Mouse (Mus musculus) forebrain, embryonic 12.5 days (tissue): ENCODE results near the gene Rps6kl1. TPM values are rescaled to one million over a fixed set of nuclear protein-coding genes. Genes with fewer than 3 reads are reported as not detected.

Experiments
- ATAC-seq: fragments of 200-750 bp; cut with Nextera tagmentation; 2 replicates; pipeline ENCODE4 v1.8.0; 2017; ENCODE audit warnings: moderate TSS enrichment; ENCODE audit not compliant: low FRiP score
- H3K27ac ChIP-seq: fragments of 300-500 bp; sonication (generic); 2 replicates; pipeline ENCODE4 v1.5.1; 2016; ENCODE audit warnings: mild to moderate bottlenecking
- H3K27me3 ChIP-seq: fragments of 300-500 bp; sonication (generic); 2 replicates; pipeline ENCODE4 v1.6.1; 2016; ENCODE audit warnings: mild to moderate bottlenecking
- H3K36me3 ChIP-seq: fragments of 300-500 bp; sonication (generic); replicated peaks from 2 replicates; pipeline ENCODE4 v1.6.1; 2016; ENCODE audit warnings: mild to moderate bottlenecking
- H3K4me1 ChIP-seq: fragments of 300-500 bp; sonication (generic); 2 replicates; pipeline ENCODE4 v1.6.1; 2016
- H3K4me2 ChIP-seq: fragments of 300-500 bp; sonication (generic); 2 replicates; pipeline ENCODE4 v1.6.1; 2016; ENCODE audit warnings: mild to moderate bottlenecking, moderate library complexity
- H3K4me3 ChIP-seq: fragments of 300-500 bp; sonication (generic); replicated peaks from 2 replicates; pipeline ENCODE4 v1.5.1; 2016; ENCODE audit warnings: mild to moderate bottlenecking
- H3K9ac ChIP-seq: fragments of 300-500 bp; sonication (generic); 2 replicates; pipeline ENCODE4 v1.6.1; 2016; ENCODE audit warnings: mild to moderate bottlenecking
- H3K9me3 ChIP-seq: fragments of 300-500 bp; sonication (generic); 2 replicates; pipeline ENCODE4 v1.6.1; 2016
- WGBS: fragments of 180-500 bp; shearing (Covaris S2); methylation state at CpG from one replicate; pipeline ENCODE4 v1.1.7; 2016; 5-methylcytosine and 5-hydroxymethylcytosine counted together
- polyA plus RNA-seq: library from polyadenylated mRNA; unstranded; fragments of >200 nt; fragmentation: Nextera tagmentation; extraction: Ambion mirVana; gene quantifications from 2 replicates; pipeline ENCODE4 v1.2.1, GENCODE M21; 2016

Gene Rps6kl1
- polyA plus RNA-seq, 1 experiment from 2014 or later = 6.1 TPM

DNA sequence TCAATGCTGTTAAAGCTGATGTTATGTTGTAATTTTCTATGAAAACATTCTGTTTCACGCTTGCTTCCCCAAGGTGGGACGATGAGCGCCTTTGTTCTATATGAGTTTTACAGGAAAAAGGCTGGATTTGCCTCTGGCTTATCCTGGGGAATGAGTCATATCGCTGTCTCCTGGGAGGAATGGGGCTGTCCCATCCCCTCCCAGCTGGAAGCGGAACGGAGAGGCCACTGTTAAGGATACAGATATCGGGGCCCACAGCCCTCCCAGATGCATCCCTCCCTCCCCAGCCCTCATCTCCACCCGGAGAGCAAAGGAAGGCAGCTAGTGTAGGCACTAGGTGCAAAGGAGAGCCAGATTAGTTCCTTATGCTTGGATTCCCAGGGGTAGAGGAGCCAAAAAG is 34.7 kb upstream of the Rps6kl1 start:
- 73% methylated on average over 8 of the region's 8 CpGs for WGBS
- no peak overlapping the region for H3K4me2 ChIP-seq
- no peak for ATAC-seq
- H3K4me3 ChIP-seq = no peak overlapping the region
- no peak overlapping the region for H3K27ac ChIP-seq
- peaks cover 14% of the 10 kb centered on the region for H3K4me1 ChIP-seq
- no peaks in the 10 kb centered on the region for H3K36me3 ChIP-seq
- H3K9ac ChIP-seq = no peak overlapping the region
- peaks cover 23% of the 10 kb centered on the region for H3K27me3 ChIP-seq
- no peaks in the 10 kb centered on the region for H3K9me3 ChIP-seq

DNA sequence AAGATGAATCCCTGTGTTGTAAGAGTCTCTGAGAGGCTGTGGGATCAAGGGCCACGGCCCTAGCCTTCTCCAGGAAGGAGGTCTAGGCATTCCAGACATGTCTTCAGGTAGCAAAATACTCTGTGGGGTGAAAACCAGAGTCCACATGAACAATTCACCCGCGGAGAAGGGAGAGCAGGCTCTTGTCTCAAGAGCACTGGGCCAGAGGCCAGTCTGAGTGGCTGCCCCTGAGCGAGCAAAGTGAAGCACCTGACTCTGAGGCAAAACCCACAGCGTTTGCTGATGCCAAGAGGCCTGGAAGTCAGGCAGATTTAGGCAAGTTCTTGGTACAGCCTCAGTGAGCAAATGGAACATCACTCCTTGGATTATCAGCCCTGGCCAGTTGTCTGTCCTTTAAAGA is 33.1 kb upstream of the Rps6kl1 start:
- H3K4me3 ChIP-seq = no peak overlapping the region
- H3K36me3 ChIP-seq = no peaks in the 10 kb centered on the region
- ATAC-seq = no peak
- peaks cover 14% of the 10 kb centered on the region for H3K4me1 ChIP-seq
- H3K27ac ChIP-seq = no peak overlapping the region
- no peak overlapping the region for H3K4me2 ChIP-seq
- no peaks in the 10 kb centered on the region for H3K9me3 ChIP-seq
- H3K27me3 ChIP-seq = peaks cover 25% of the 10 kb centered on the region
- 73% methylated on average over 5 of the region's 5 CpGs for WGBS
- H3K9ac ChIP-seq = no peak overlapping the region

DNA sequence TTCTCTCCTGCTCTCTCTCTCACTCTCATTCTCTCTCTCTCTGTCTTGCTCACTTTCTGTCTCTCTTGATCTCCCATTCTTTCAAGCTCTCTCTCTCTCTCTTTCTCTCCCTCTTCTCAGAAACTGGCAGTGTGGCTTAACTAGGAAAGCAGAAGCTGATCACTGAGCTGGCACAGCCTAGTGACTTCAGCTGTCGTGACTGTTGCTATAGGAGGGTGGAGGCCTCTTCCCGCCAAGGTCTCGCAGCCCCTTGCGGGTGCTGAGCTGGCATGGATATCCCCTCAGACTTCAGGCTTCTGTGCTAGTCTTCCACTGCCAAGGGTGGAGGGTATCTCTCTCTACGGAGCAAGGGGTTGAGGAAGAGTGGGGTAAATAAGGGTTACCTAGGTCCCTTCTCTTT is 31.8 kb upstream of the Rps6kl1 start:
- Histone ChIP-seq H3K9me3 (no peaks in the 10 kb centered on the region), H3K4me1 (peaks cover 14% of the 10 kb centered on the region), H3K9ac (no peak overlapping the region), H3K27ac (no peak overlapping the region), H3K36me3 (no peaks in the 10 kb centered on the region), H3K27me3 (peaks cover 36% of the 10 kb centered on the region), H3K4me2 (no peak overlapping the region), H3K4me3 (no peak overlapping the region)
- no peak for ATAC-seq
- WGBS = 61% methylated on average over 5 of the region's 5 CpGs

DNA sequence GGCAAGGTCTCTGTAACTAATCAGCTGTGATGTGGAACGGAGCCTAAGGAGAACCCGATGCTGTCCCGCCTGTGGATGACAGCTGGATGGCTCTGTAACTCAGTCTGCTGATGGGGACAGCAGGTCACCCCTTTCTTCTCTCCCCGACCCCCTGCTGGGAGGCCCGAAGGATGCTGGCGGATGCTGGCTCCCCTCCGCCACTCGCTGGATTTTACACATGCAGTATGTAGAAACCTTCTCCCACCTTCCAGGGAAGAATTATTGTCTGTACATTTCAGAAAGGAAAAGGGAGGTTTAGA is 31.2 kb upstream of the Rps6kl1 start:
- H3K4me3 ChIP-seq = no peak overlapping the region
- ATAC-seq = no peak

DNA sequence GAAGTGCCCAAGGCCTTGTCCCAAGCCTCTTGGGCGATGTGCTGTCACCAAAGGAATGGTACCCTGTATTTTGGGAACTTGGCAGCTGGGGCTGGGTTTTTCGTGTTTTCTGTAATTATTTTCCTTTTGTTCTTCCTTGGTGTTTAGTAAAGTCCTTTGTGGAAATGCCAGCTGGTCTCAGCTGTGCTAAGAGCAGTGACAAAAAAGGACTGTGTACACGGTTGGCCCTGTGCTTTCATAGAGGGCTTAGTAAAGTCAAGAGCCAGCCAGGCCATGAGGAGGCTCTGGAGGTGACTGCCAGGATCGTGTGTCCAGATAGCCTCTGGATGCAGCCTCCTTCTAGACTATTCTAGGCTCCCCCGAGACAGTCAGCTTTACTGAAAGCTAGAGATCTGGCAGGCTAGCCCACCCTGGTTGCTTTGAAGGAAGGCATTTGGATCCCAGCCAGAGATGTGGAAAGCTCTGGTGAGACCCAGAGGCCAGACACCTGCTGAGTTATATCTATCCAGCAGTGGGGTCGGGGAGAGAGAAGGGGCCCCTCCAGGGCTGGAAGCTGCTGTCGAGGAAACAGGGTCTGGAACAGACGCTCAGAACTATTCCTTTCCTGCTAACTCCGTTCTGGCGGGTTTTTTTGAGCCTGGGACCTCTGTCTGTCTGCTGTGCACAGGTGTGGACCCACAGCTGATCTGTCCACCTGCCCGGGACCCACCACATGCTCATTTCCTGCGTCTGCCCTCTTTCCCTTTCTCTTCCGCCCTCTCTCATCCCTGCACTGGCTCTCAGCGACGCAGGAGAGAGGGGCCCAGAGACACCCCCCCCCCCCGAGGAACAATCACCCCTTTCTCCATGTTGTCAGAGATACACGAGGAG is 30.6 kb upstream of the Rps6kl1 start:
- Histone ChIP-seq H3K36me3 (no peaks in the 10 kb centered on the region), H3K9me3 (no peaks in the 10 kb centered on the region), H3K4me3 (no peak overlapping the region), H3K27ac (no peak overlapping the region), H3K27me3 (peaks cover 47% of the 10 kb centered on the region), H3K4me2 (peak overlapping the region; percentile 10), H3K9ac (no peak overlapping the region), H3K4me1 (peaks cover 23% of the 10 kb centered on the region)
- WGBS = 31% methylated on average over 15 of the region's 17 CpGs
- ATAC-seq = no peak

More for the DNA sequence above, 31.2 kb upstream of the Rps6kl1 start:
- Histone ChIP-seq H3K27me3 (peaks cover 42% of the 10 kb centered on the region), H3K9ac (no peak overlapping the region), H3K9me3 (no peaks in the 10 kb centered on the region), H3K36me3 (no peaks in the 10 kb centered on the region), H3K4me2 (peak overlapping the region; percentile 10), H3K4me1 (peaks cover 17% of the 10 kb centered on the region), H3K27ac (no peak overlapping the region)
- WGBS = 9% methylated on average over 8 of the region's 8 CpGs

DNA sequence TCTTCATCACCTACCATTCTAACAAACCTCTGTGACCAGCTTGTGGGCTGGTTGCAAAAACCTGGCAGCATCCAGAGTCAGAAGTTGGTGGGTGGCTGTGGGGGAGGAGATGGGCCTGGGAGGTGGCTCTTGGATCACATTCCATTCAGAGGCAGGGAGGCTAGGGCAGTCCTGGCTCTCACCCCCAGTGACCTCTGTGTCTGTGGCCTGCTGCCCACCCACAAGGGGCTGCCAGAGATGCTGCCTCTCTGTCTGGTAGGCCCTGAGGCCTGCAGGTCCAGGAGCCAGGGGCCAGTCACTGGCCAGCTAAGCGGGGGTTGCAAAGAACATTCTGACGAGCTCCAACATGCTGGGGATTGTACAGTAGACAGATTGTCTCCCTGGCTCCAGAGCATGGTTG is 27.2 kb upstream of the Rps6kl1 start:
- H3K9me3 ChIP-seq = no peaks in the 10 kb centered on the region
- peaks cover 46% of the 10 kb centered on the region for H3K27me3 ChIP-seq
- peaks cover 41% of the 10 kb centered on the region for H3K4me1 ChIP-seq
- WGBS = 84% methylated on average over 2 of the region's 2 CpGs
- H3K4me3 ChIP-seq = no peak overlapping the region
- no peak for ATAC-seq
- no peaks in the 10 kb centered on the region for H3K36me3 ChIP-seq
- no peak overlapping the region for H3K9ac ChIP-seq
- H3K4me2 ChIP-seq = no peak overlapping the region
- H3K27ac ChIP-seq = no peak overlapping the region

DNA sequence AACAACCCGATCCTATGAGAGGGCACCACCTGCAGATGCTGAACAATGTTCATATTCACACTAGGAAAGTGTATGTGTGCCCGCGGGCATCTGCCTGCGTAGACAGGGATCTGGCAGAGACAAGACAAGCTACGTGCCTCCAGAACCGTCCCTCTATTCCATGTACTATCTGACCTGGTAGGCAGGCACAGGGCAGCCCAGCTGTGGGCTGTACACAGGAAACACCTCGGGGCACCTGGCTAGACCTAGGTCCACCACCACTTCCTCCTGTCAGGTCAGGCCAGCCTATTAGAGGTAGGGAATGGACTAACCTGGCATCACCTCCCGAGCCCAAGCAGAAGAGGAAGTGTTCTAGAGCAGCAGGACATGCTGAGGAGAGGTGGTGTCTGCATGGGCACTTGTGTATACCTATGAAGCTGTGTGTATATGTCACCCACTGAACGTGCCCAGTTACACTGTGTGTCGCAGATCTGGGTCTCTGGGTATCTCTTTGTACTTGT is 26.7 kb upstream of the Rps6kl1 start, which contains the start of gene Pgf:
Gene Pgf (minus strand): TSS at position 51 of the 500 bp plus-strand sequence.
- peak within 1 kb of the TSS; percentile 28 for H3K4me3 ChIP-seq
- ATAC-seq = no peak
- H3K27ac ChIP-seq = no peak within 1 kb of the TSS
- whole genome bisulfite sequencing = 73% methylated on average over 10 of the region's 10 CpGs
- H3K9ac ChIP-seq = peak within 1 kb of the TSS; percentile 27
- H3K4me2 ChIP-seq = peak within 1 kb of the TSS; percentile 59
- H3K9me3 ChIP-seq = no peaks in the 10 kb centered on the region
- peaks cover 46% of the 10 kb centered on the region for H3K27me3 ChIP-seq
- no peaks in the 10 kb centered on the region for H3K36me3 ChIP-seq
- H3K4me1 ChIP-seq = peaks cover 41% of the 10 kb centered on the region

DNA sequence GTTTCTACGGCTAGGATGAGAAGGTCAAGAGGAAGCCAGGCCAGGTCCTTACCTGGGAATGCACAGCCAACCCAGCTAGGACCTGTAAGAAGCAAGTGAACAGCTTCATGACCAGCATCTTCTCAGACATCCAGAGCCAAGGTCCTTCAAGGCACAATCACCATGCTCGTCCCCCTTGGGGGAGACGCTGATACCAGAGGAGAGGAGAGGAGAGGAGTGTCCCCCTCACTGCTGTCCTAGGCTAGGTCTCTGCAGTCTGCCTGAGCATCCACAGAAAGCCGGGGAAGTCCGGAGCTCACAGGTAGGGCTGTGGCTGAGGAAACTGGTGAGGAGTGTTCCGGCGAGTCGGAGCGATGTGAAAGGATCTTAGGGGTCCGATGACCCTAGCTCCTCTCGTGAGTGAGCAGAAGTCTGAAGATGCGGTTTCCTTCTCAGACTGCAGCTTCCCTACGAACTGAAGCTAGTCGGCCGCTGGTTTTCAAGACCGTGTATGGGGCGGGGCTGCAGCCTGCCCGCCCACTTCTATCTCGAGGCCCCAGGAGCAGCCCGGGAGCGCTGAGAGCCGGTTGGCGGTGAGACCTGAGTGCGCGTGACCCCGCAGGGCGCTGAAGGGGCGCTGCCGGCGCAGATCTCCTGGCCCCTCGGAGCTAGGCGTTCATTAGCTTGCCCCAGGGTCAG is 25.9 kb upstream of the Rps6kl1 start:
- no peak overlapping the region for H3K27ac ChIP-seq
- peak overlapping the region; percentile 27 for H3K9ac ChIP-seq
- H3K4me1 ChIP-seq = peaks cover 35% of the 10 kb centered on the region
- H3K9me3 ChIP-seq = no peaks in the 10 kb centered on the region
- H3K36me3 ChIP-seq = no peaks in the 10 kb centered on the region
- peaks cover 39% of the 10 kb centered on the region for H3K27me3 ChIP-seq
- peak overlapping the region; percentile 59 for H3K4me2 ChIP-seq
- no peak for ATAC-seq
- peak overlapping the region; percentile 28 for H3K4me3 ChIP-seq
- WGBS = 3% methylated on average over 32 of the region's 32 CpGs

DNA sequence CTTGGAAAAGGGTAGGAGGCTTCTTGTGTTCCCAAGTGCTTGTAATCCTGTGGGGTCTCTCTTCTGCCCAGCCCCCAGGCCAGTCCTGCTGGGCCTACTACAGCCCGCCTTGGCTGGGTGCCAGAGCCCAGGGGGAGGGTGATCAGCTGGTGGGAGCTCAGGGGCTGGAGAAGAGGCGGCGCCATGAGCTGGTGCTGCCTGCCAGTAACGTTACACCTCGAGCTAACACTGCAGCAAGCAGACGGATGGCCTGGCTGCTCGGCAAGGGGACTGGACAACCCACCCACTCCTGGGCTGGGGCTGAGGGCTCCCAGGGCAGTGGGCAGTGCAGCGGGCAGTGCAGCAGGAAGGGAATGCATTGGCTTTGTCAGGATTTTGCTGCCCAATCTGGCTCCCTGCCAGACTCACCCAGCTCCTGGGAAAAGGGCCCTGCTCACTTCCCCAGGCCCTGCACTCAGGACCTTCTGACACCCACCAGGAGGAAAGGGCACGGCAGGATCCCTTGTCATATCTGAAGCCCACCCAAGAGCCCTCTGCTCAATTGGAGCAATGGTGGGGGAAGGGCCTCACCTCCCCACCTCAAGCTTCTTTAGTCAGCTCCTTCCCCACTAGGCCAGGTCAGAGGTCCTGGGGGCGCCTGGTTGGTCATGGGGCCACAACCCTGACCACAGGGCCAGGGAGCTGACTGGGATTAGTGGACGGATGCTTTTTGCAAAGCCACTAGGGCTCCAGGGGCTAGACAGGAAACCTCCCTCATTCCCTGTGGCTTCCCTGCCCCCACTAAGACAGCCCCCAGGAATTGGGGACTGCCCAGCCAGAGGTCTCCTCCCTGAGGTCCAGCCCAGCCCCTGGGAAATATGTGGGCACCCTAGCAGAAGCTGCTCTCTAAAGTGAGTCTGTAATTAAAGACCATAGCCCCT is 25.1 kb upstream of the Rps6kl1 start:
- Histone ChIP-seq H3K4me1 (peaks cover 27% of the 10 kb centered on the region), H3K4me2 (peak overlapping the region; percentile 59), H3K4me3 (peak overlapping the region; percentile 28), H3K27ac (peak overlapping the region; percentile 71), H3K9ac (peak overlapping the region; percentile 27), H3K27me3 (peaks cover 37% of the 10 kb centered on the region), H3K36me3 (no peaks in the 10 kb centered on the region), H3K9me3 (no peaks in the 10 kb centered on the region)
- WGBS = 11% methylated on average over 11 of the region's 11 CpGs
- ATAC-seq = peak; percentile 91

DNA sequence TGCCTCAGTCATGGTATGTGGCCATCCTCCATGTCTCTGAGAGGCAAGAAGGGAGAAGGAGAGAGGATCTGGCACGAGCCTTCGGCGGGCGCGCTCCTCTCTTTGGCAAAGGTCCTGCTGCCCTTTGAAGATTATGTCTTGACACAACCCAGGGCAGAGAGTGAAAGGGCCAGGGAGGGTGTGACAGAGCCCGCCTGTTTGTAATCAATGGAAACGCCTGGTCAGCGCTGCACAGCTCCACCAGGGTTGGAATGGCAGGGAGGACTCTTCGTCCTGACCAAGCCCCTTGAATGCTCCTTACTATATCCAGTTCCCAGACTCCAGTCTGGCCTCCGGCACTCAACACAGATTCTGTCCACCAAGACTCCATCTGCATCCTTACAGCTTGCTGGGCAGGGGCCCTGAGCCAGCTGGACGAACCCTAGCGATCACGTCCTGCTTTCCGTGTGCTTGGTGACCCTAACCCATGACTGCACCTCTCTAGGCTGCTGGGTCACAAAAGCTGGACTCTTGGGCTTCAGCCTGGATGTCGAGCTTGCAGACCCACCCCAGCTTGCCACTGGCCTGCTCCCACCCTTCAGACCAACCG is 24.1 kb upstream of the Rps6kl1 start:
- H3K27ac ChIP-seq = peak overlapping the region; percentile 71
- WGBS = 51% methylated on average over 16 of the region's 16 CpGs
- peaks cover 27% of the 10 kb centered on the region for H3K4me1 ChIP-seq
- H3K4me2 ChIP-seq = peak overlapping the region; percentile 59
- no peaks in the 10 kb centered on the region for H3K9me3 ChIP-seq
- H3K36me3 ChIP-seq = no peaks in the 10 kb centered on the region
- peak overlapping the region; percentile 27; the same call in 1 of the 2 replicates for H3K9ac ChIP-seq
- ATAC-seq = no peak
- H3K4me3 ChIP-seq = peak overlapping the region; percentile 28
- H3K27me3 ChIP-seq = peaks cover 31% of the 10 kb centered on the region

DNA sequence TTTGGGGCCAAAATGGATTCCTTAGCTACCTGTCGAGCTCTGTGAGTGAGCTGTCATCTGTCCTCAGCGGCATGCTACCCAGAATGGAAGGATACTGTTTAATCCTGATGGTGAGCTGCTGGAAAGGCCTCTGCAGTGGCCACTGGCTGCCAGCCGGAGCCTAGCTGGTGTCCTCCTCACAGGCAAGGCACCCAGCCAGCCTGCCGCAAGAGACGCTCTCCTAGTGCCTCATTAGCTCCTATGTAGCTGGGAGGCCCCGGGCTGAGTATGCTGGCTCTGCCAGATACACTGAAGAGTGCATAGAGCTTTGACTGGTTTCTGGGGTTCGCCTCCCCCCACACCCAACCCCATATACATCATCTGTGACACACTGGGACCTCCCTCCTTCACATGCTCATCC is 23.0 kb upstream of the Rps6kl1 start:
- peaks cover 34% of the 10 kb centered on the region for H3K4me1 ChIP-seq
- WGBS = 72% methylated on average over 7 of the region's 7 CpGs
- H3K36me3 ChIP-seq = no peaks in the 10 kb centered on the region
- no peak for ATAC-seq
- H3K27ac ChIP-seq = no peak overlapping the region
- no peak overlapping the region for H3K9ac ChIP-seq
- H3K9me3 ChIP-seq = no peaks in the 10 kb centered on the region
- no peak overlapping the region for H3K4me3 ChIP-seq
- H3K27me3 ChIP-seq = peaks cover 31% of the 10 kb centered on the region
- no peak overlapping the region for H3K4me2 ChIP-seq
